ENCODE assay signal across 17 mouse cellular contexts in the genomic region with DNA sequence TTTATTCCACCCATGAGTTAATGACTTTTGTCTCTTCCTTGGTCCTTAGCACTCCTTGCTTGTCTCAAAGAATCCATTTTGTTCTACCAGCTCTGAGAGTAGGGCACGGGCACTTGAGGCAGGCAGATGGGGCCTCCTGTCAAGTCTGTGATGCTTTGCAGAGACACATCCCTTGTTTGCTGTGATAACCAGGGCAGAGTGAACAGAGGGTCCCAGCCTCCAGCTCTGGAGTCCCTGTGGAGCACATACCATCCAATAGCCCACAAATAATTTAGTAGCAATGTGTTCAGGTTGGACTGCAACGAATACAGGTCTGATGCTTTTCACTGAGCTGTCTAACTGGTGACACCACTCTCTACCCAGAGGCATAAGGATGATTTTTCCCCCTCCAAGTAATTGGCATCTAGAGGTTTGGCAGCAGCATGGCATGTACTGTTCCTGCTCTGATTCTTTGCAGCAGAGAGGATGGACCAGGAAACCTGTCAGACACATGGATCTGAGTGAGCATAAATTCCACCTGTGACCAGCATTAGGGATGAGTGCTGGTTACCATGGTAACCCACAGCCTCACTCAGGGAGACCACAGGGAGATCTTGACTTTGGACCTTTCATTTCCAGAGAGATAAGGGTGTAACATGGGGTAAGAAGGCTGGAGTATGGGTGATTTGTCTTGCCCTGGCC.
DNase-seq lines count a peak whose midpoint lies in the region; ATAC-seq and TF ChIP-seq lines count a peak whose summit lies in the region.
"Had no signal": no experiment of that assay in that cellular context is flagged by ENCODE, and none has a peak within 500 bp of the region (broad histone marks: within the 10 kb centered on the region; RNA-seq: fewer than 3 reads in every experiment).

No protein-coding gene starts in this region.

- WGBS in forebrain, embryonic 16.5 days, result 64% methylated on average over 2 of the region's 2 CpGs
- 48% methylated on average over 2 of the region's 2 CpGs for WGBS in midbrain, embryonic 15.5 days

- no peaks in the 10 kb centered on the region for H3K9me3 ChIP-seq in forebrain, embryonic 16.5 days (ENCODE audit: control insufficient read depth, low read length)
- H3K9me3 ChIP-seq in midbrain, embryonic 15.5 days, result no peaks in the 10 kb centered on the region
- H3K9me3 ChIP-seq: heart, embryonic 10.5 days; limb, embryonic 13.5 days; midbrain, embryonic 12.5 days; neural tube, embryonic 13.5 days had no signal

- H3K9ac ChIP-seq in forebrain, embryonic 16.5 days (replicated peaks; ENCODE audit: low read depth, low read length), result no peak overlapping the region
- no peak overlapping the region for H3K9ac ChIP-seq in midbrain, embryonic 15.5 days
- H3K9ac ChIP-seq: limb, embryonic 13.5 days; midbrain, embryonic 12.5 days; neural tube, embryonic 13.5 days had no signal

- no peak for DNase-seq in layer of hippocampus, adult 2 months (ENCODE audit: low spot score in 2 of 2)
- no peak for DNase-seq in layer of hippocampus, postnatal 36 days
- DNase-seq in gastrocnemius, adult 8-10 months (ENCODE audit: low spot score in 2 of 2), result no peak
- DNase-seq in adrenal gland, postnatal 4 days (ENCODE audit: low spot score in 2 of 2), result no peak
- DNase-seq: adrenal gland, postnatal 10 days; gastrocnemius, adult 2 months; kidney, adult 11 months; kidney, postnatal 14 days; thymus, postnatal 14 days had no signal

- TF ChIP-seq POLR2A in cortical plate, adult 2 months (IDR thresholded peaks at IDR 0.05; ENCODE audit: extremely low read depth, insufficient read depth, low read length), result no peak

- H3K36me3 ChIP-seq in forebrain, embryonic 16.5 days (ENCODE audit: control insufficient read depth, insufficient read depth), result no peaks in the 10 kb centered on the region
- no peaks in the 10 kb centered on the region for H3K36me3 ChIP-seq in midbrain, embryonic 15.5 days (replicated peaks)
- H3K36me3 ChIP-seq: heart, embryonic 10.5 days; limb, embryonic 13.5 days; midbrain, embryonic 12.5 days; neural tube, embryonic 13.5 days had no signal

- ATAC-seq in forebrain, embryonic 16.5 days, result peak; percentile 21; the same call in 1 of the 2 replicates
- ATAC-seq in midbrain, embryonic 15.5 days (replicated peaks), result peak; percentile 86
- ATAC-seq: CD4-positive, CD25-positive, alpha-beta regulatory T cell, adult 4 months had no signal

- peaks cover 20% of the 10 kb centered on the region for H3K4me1 ChIP-seq in cortical plate, adult 2 months (ENCODE audit: control insufficient read depth, insufficient read depth, low read length)
- H3K4me1 ChIP-seq in forebrain, embryonic 16.5 days (replicated peaks; ENCODE audit: control insufficient read depth, insufficient read depth, low read length), result peaks cover 8% of the 10 kb centered on the region; the same call in 1 of the 2 replicates
- H3K4me1 ChIP-seq in midbrain, embryonic 15.5 days, result peaks cover 19% of the 10 kb centered on the region
- H3K4me1 ChIP-seq: limb, embryonic 13.5 days; midbrain, embryonic 12.5 days had no signal

- H3K4me3 ChIP-seq in layer of hippocampus, adult 2 months, result no peak overlapping the region
- H3K4me3 ChIP-seq in cortical plate, adult 2 months (ENCODE audit: insufficient read depth, low read length), result no peak overlapping the region
- no peak overlapping the region for H3K4me3 ChIP-seq in forebrain, embryonic 16.5 days (replicated peaks; ENCODE audit: low read length)
- H3K4me3 ChIP-seq in midbrain, embryonic 15.5 days, result no peak overlapping the region
- H3K4me3 ChIP-seq: gastrocnemius, adult 2 months; heart, embryonic 10.5 days; limb, embryonic 13.5 days; midbrain, embryonic 12.5 days; neural tube, embryonic 13.5 days had no signal

- no peak overlapping the region for H3K4me2 ChIP-seq in forebrain, embryonic 16.5 days (ENCODE audit: low read length)
- no peak overlapping the region for H3K4me2 ChIP-seq in midbrain, embryonic 15.5 days
- H3K4me2 ChIP-seq: limb, embryonic 13.5 days; midbrain, embryonic 12.5 days; neural tube, embryonic 13.5 days had no signal

- peak overlapping the region; percentile 90 for H3K27ac ChIP-seq in layer of hippocampus, adult 2 months
- peak overlapping the region; percentile 87 for H3K27ac ChIP-seq in cortical plate, adult 2 months (ENCODE audit: insufficient read depth, low read length)
- H3K27ac ChIP-seq in forebrain, embryonic 16.5 days (ENCODE audit: low read length), result no peak overlapping the region
- H3K27ac ChIP-seq in midbrain, embryonic 15.5 days, result peak overlapping the region; percentile 46
- H3K27ac ChIP-seq: gastrocnemius, adult 2 months; heart, embryonic 10.5 days; limb, embryonic 13.5 days; midbrain, embryonic 12.5 days; neural tube, embryonic 13.5 days had no signal

- no peaks in the 10 kb centered on the region for H3K27me3 ChIP-seq in forebrain, embryonic 16.5 days (replicated peaks; ENCODE audit: control insufficient read depth, insufficient read depth, low read length)
- H3K27me3 ChIP-seq in midbrain, embryonic 15.5 days (replicated peaks), result no peaks in the 10 kb centered on the region
- H3K27me3 ChIP-seq: limb, embryonic 13.5 days; midbrain, embryonic 12.5 days; neural tube, embryonic 13.5 days had no signal

- TF ChIP-seq CTCF in layer of hippocampus, adult 2 months (conservative IDR thresholded peaks at IDR 0.05), result no peak
- no peak for TF ChIP-seq CTCF in cortical plate, adult 2 months (IDR thresholded peaks at IDR 0.05; ENCODE audit: extremely low read depth, insufficient read depth, low read length)
